Mouse (Mus musculus) right cerebral cortex, postnatal 36 days (tissue): ENCODE measurements around the gene Cxcr4.

Experiments
- DNase-seq, 2 experiments: peaks; one replicate each; pipeline ENCODE4 v3.0.0; 2022; ENCODE audit warnings: low spot score in 2 of 2, mixed read lengths in 1 of 2

Cxcr4 gene

DNA sequence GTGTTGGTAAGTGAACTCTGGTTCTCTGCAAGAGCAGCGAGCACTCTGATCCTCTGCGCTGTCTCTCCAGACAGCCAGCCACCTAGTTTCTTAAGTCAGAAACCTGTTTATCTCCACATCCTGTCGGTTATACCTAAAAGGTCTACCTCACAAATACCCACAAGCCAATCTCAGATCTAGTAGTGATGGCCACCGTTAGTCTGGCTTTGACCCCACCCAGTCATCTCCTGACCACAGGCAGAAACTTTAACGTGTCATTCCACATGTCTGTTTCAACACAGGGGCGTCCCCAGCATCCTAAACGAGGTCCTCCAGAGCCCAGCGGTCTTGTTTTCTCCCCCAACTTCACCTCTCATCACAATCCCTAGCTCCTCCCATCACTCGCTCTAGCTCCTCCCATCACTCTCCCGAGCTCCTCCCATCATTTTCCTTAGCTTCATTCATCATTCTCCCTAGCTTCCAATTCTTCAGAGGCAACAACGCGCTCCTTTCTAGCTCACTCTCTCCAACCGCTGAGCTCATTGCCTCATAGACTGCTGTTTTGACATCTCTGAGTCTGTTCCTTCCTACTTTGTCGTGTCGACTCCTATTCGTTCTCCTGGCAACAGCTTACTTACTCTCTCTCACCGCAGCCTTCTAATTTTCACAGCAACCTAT lies 22.0 kb downstream of the Cxcr4 start:
- no peak for DNase-seq

DNA sequence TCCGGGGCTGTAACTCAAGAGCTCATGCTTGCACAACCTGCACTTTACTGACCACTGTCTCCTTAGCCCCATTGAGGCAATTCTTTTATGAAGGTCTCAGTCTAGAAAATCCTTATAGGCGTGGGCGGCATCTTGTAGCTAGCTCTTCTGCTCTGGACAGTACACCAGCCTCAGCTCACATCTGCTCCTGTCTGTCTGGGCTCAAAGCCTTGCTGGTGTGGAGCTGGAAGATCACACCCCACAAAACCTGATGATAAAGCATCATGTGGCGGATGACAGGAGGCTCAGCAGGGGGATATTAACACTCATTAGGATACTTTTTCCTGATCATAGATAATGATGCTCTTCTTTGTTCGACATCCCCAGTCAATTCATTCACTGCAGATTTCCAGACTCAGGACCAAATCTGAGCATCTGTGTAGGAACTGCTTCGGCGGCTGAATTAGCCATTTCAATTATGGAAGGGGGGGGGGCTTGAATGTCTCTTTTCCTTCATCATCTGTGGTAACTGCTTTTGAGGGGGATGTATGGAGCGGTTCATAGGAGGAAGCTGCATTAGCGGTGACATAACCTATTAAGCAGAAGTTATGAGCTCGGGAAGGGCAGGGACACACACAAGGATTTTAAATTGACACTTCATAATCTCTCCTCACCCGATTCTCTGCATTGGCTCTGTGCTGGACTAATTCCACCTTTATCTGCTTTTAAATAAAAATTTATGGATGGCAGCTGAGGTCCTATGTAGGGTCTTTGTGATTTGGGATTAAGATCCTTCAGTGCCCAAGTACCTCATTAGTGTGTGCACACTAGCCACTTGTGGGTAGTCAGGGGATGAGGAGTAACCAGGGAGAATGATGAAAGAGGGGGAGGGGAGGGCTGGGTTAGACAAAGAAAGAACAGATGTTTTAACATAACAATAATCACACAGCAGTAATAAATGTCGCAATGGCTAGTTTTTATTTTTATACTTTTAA lies 24.6 kb downstream of the Cxcr4 start:
- no peak for DNase-seq

DNA sequence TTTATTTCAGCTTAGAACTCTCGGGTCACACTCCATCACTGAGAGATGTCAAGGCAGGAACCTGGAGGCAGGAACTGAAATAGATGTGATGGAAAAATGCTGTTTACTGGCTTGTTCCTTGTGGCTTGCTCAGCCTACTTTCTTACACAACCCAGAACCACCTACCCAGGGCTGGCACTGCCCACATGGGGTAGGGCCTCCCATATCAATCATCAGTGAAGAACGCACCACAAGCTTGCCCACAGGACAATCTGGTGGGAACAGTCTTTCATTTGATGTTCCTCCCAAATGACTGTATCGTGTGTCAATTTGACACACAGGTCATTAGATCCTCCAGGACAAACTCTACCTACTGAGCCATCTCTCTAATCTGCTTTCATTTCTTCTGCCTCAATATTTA lies 28.2 kb downstream of the Cxcr4 start:
- no peak for DNase-seq

DNA sequence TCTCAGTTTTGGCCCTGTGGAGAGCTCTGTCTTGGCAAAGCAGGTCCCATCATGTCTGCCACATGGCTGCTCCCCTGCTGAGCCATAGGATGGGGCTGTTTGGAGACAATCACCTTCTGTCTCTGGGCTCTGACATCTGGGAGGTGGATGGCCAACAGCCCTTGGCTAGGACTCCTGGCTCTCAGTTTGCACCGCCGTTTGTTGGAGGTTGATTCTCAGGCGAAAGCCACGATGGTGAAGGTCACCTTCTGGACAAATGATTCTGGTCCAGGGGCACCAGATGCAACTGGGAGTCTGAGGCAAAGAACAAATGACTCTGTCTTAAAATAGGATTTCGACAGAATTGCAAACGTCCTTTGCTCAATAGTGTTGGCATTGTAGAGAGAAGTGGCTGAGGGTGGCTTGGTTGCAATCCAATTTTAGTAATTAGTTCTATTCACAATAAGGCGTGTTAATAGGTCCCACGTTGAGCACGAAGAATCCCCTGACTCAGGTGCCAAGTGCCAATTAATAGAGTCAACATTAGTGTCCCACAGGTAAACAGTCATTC lies 30.7 kb downstream of the Cxcr4 start:
- DNase-seq: no peak

DNA sequence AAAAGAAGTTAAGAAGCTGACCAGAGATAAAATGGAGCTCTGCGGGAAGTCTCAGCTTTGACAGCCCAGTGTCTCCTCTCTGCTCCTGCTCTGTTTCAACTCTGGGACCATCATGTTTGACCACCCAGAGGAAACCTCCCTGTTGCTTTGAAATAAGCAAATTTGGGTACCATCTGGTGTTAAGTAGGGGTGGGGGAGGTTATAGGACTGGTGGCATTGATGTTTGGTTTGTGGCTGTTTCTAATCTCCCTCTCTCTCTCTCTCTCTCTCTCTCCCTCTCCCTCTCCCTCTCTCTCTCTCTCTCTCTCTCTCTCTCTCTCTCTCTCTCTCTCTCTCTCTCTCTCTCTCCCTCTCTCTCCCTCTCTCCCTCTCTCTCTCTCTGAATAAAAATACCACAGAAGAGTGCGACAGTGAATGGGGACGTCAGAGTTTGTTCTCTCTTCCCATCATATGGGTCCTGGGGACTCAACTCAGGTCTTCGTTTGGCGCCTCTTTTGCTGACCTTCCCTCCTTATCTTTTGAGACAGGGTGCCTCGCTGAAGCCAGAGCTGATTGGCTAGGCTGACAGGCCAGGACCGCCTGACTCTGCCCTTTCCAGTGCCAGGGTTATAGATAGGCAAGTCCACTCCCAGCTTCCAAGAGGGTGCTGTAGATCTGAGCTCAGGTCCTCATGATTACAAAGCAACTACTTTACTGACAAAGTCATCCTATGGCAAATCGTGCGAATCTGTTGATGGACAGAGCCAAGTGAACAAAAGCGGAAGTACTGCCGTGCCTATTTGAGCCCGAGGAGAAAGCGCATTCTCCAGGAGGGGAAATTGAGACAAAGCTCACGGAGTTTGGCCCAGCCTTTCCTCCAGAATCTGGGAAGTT lies 31.4 kb downstream of the Cxcr4 start:
- DNase-seq: no peak

DNA sequence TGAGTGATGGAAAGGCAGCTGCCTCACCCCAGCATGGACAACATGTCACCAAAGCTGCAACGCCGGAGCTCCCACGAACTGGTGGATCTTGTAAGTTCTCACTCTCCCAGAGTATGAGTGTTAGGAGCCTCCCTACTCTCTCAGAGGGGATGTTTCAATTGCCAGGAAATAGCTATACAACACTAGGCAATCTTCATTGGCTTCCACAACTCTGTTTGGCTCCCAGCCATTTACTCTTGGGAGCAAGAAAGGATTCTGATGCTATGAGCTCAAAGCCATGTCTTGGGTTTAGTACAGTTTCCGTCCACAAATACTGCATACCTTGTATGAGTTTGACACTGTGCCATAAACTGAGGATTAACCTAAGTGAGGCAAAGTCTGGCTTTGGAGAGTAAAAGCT lies 34.1 kb downstream of the Cxcr4 start:
- no peak for DNase-seq

DNA sequence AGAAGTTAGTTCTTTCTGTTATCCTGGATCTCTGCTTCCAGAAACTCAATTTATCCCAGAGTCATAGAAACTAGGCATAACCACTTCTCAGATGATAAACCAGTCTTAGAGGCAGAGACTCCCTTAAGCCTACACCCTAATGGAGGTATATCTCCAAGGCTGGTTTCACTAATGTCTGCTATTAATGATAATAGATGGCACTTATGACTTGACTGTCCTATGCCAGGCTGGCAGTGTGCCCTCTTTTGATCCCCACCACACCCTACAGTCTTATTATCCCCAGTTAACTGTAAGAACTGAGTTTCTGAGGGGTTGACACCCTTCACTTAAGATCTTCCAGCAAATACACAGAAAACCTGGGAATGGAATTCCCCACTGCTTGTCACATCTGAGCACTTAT lies 39.5 kb downstream of the Cxcr4 start:
- DNase-seq: no peak

DNA sequence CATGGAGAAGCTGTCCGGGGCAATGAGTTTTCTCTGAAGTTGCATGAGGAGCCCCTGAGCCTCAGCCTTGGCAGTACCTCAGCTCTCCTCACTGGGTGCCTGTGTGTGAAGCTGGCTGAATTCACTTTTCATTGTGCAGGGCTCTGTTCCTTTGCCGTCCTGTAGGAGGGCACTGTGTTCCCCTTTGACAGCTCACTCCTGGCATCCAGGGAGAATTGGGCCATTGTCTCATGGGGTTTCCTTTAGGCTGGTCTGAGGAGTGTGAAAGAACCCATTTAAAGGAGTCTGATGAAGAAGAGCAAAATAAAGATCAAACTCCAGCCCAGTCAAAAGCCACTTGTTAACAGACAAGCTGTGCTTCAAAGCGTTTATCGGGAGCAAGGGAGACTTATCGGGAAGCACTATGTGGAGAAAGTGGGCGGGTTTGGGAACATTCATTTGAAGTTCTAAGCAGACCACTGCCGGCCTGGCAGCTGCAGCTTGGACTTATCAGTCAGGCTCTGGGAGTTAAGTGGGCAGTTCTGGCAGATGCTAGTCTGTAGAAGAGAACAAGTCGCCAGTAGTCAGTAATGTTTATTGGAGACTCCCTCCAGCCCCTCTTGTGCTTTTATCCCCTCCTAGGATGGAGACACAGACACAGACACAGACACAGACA lies 40.2 kb downstream of the Cxcr4 start:
- DNase-seq: no peak

DNA sequence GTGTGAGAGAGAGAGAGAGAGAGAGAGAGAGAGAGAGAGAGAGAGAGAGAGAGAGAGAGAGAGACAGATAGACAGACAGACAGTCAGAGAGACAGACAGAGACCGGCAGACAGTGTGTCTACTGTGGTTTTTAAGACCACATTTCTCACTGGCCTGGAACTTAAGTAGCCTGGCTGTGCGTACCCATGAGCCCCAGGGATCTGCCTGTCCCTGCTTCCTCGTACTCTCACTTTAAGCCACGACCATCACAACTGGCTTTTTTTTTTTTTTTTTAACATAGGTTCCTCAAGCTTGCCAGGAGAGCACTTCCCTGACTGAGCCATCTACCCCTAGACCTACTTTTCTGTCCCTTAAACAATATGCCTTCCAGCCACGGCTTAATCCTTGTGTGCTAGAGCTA lies 42.7 kb downstream of the Cxcr4 start:
- DNase-seq: no peak

DNA sequence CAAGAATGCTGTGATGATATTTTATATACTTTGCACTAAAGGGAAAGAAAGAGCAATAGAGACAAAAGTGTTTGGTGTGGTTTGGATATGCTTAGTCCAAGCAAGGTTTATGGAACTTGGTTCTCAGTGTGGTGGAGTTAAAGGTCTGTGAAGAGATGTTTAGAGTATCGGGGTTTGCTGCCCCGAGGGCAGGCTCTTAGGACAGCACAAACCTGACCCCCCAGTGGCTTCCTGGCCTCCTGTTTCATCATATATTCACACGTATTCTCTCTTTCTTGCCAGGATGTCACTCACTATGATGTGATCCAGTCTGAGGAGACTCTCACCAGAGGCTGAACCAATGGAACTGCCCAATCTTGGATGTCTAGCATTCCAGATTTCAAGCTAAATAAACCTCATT lies 43.1 kb downstream of the Cxcr4 start:
- no peak for DNase-seq

DNA sequence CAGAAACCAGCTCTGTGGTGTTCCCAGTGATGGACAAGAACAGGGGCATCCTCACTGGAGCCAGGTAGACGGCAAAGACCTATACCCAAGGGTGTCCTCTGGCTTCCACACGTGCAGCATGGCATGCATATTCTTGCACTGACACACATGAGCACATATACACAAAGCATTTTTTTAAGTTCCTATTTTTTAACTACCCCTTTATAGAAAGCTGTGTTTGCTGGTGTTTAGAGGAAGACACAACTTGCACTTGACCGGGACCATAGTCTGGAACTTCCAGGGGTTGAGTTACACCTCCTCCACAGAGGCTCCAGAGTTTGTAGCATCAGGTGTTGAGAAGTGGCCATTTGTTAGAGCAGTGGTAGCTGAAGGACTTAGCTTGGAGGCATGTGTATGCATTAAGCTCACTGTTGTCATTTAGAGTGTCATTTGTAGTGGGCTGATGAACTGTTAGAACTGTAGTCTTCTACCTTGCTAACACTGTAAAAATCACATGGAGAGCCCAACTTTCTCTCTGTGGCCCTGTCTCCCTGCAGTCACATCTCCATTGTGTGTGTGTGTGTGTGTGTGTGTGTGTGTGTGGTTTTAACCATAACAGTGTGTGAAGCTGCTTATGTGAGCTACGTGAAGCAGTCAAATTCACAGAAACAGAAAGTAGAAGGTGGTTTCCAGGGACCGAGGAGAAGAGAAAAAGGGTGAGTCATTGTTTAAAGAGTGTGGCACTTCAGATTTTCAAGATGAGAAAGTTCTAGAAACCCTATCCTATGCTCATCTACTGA lies 43.7 kb downstream of the Cxcr4 start:
- DNase-seq: no peak

DNA sequence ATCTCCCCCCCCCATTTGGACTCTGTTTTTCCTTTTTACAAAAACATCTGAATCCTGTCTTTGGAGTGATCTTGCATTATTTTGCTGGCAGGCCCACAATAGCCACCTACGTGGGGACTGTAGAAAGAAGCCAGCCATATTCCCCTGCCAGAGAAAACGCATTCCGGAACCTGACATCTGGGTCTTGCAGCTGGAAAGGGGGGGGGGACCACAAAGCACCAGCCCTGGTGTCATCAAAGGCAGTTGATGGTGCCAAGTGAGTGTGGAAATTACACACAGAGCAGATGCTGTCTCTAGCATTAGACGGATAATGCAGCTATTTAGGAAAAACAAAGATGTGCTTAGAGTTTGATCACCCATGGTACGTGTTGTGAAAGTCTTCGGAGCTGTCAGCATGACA lies 46.4 kb downstream of the Cxcr4 start:
- no peak for DNase-seq

DNA sequence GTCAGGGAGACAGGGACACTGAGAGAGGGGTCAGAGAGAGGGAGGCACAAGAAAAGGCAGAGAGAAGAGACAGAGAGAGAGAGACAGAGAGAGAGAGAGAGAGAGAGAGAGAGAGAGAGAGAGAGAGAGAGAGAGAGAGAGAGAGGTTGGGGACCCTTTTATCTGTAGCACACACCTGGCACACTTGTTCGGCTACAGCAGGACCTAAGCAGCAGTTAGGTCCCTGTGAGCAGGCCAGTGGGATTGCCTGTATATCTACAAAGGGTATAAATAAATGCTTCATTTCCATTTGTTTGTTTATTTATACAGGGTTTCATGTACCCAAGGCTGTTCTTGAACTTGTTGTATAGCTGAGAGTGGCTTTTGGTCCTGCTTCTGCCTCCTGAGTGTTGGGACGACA lies 49.0 kb downstream of the Cxcr4 start:
- no peak for DNase-seq

DNA sequence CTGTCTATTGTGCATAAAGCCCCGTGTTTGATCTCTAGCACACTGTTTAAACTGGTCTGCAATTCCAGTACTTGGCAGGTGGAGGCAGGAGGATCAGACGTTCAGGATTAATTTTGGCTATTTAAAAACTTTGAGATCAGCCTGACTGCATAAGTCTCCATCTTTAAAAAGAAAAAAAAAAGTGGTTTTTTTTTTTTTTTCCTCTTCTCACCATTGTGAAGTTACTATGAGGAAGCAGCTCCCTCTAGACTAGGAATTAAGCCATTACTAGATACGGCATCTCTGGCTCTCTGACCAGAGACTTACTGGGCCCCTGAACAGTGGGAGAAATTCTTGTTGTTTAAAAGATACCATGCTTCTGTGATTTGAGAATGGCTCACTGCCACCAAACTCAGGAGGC lies 49.5 kb downstream of the Cxcr4 start:
- DNase-seq: no peak

DNA sequence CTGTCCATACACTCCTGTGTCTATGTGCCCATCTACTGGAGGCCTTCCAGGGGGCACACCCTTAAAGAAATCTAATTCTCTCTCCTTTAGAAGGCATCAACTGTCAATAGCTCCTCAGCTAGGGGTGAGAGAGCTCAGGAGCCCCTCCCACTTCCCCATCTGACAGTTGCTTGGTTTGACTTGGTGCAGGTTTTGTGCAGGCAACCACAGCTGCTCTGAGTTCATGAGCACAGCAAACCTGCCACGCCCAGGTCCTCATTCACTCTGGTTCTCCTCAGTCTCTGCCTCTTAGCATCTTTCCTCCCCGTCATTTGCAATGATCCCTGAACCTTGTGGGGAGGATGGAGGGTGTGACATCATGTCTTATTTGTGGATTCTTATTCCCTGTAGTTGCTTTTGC lies 51.9 kb downstream of the Cxcr4 start:
- no peak for DNase-seq

DNA sequence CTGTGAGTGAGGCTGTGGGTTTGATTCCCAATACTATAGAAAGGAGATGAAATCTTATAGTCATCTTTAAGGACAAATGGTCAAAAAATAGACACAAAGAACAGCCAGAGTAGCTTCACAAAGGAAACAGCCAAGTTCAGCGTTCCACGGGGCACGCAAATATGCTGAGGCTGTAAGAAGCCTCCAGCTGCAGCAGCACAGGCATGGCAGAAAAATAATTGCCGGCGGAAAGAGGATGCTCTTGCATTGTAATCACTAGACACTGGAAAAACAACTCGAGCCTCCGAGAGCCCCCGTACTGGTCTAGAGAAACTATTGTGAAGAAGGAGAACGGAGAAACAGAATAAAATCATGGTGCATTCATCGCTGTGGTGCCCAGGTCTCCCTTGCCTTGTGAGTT lies 52.5 kb downstream of the Cxcr4 start:
- no peak for DNase-seq
